Mouse (Mus musculus) embryonic stem cell, embryonic (primary cell): ENCODE results near the gene Larp4b.

Experiments used
- CTCF ChIA-PET, 4 experiments: fragments of 300-600 bp in 2 of 4; fragments of 350-600 bp in 2 of 4; sonication (Branson Sonifier 250); formaldehyde crosslinking; loops; one replicate each; lab custom pipeline; 2022; ENCODE audit warnings: inconsistent platforms in 2 of 4; lab: Charles Lee
- POLR2A ChIA-PET, 4 experiments: fragments of 300-600 bp in 2 of 4; fragments of 350-600 bp in 2 of 4; sonication (Branson Sonifier 250); formaldehyde crosslinking; loops; one replicate each; lab custom pipeline; 2022; ENCODE audit warnings: antibody characterized with exemption in 4 of 4, inconsistent platforms in 1 of 4; lab: Charles Lee

Gene Larp4b

GRCm38 (mm10) chr13:9106992-9107858 lies 13.5 kb downstream of the Larp4b start:
- POLR2A ChIA-PET: interaction anchor here in 3 of 4 experiments (0.6 to 3.2 kb wide), 12 partner anchors 10 to 650 kb away, joined by 3 to 14 read pairs (median 4); partner anchors contain the start of genes Gtpbp4 (in 1 of the 3) and Larp4b (in 1 of the 3)
- CTCF ChIA-PET: no interaction called here

GRCm38 (mm10) chr13:9113735-9114134 lies 20.1 kb downstream of the Larp4b start:
- POLR2A ChIA-PET: interaction anchor here in 1 of 4 experiments (1.4 to 1.8 kb wide), 2 partner anchors 21 to 228 kb away, joined by 3 to 4 read pairs; partner anchors contain the start of gene Larp4b
- CTCF ChIA-PET: no interaction called here

- ChIA-PET POLR2A (interaction anchor here in 3 of 4 experiments (0.6 to 1.6 kb wide), 20 partner anchors 8 to 236 kb away, joined by 3 to 7 read pairs (median 3); partner anchors contain the start of genes Idi1 (in 2 of the 3) and Gtpbp4 (in 1 of the 3)), CTCF (interaction anchor here in 2 of 4 experiments (0.6 to 0.7 kb wide), 2 partner anchors 17 to 34 kb away, joined by 3 read pairs; no protein-coding TSS in a partner anchor)
Measured at GRCm38 (mm10) chr13:9120835-9121542, 27.3 kb downstream of the Larp4b start.

- POLR2A ChIA-PET: interaction anchor here in 3 of 4 experiments (0.6 to 1.6 kb wide), 19 partner anchors 10 to 252 kb away, joined by 3 to 7 read pairs (median 3); partner anchors contain the start of genes Idi1 (in 2 of the 3) and Gtpbp4 (in 1 of the 3)
- CTCF ChIA-PET: interaction anchor here in 2 of 4 experiments (0.7 to 1.2 kb wide), 2 partner anchors 18 to 251 kb away, joined by 3 read pairs; partner anchors contain the start of gene Wdr37 (in 1 of the 2)
Measured at GRCm38 (mm10) chr13:9122045-9122444, 28.4 kb downstream of the Larp4b start.

GRCm38 (mm10) chr13:9125193-9125592 lies 31.5 kb downstream of the Larp4b start:
- POLR2A ChIA-PET: interaction anchor here in 1 of 4 experiments (0.7 kb wide), 1 partner anchor 114 kb away, joined by 3 read pairs; no protein-coding TSS in a partner anchor

GRCm38 (mm10) chr13:9127715-9128114 lies 34.0 kb downstream of the Larp4b start:
- POLR2A ChIA-PET: interaction anchor here in 3 of 4 experiments (0.7 to 3.2 kb wide), 5 partner anchors 10 to 132 kb away, joined by 3 to 10 read pairs (median 3); no protein-coding TSS in a partner anchor
- CTCF ChIA-PET: interaction anchor here in 1 of 4 experiments (1.0 kb wide), 1 partner anchor 9 kb away, joined by 3 read pairs; no protein-coding TSS in a partner anchor

More at GRCm38 (mm10) chr13:9125193-9125592, 31.5 kb downstream of the Larp4b start:
- CTCF ChIA-PET: interaction anchor here in 1 of 4 experiments (0.5 kb wide), 1 partner anchor 47 kb away, joined by 3 read pairs; no protein-coding TSS in a partner anchor

GRCm38 (mm10) chr13:9128707-9129314 lies 35.1 kb downstream of the Larp4b start:
- POLR2A ChIA-PET: interaction anchor here in 2 of 4 experiments (1.2 to 3.2 kb wide), 5 partner anchors 9 to 47 kb away, joined by 3 to 10 read pairs (median 4); no protein-coding TSS in a partner anchor

GRCm38 (mm10) chr13:9134421-9134820 lies 40.7 kb downstream of the Larp4b start:
- ChIA-PET CTCF (interaction anchor here in 1 of 4 experiments (0.7 kb wide), 1 partner anchor 29 kb away, joined by 5 read pairs; no protein-coding TSS in a partner anchor), POLR2A (interaction anchor here in 1 of 4 experiments (1.1 to 1.3 kb wide), 2 partner anchors 11 to 13 kb away, joined by 3 read pairs; no protein-coding TSS in a partner anchor)

More at GRCm38 (mm10) chr13:9128707-9129314, 35.1 kb downstream of the Larp4b start:
- CTCF ChIA-PET: no interaction called here

GRCm38 (mm10) chr13:9136088-9136487 lies 42.4 kb downstream of the Larp4b start:
- CTCF ChIA-PET: interaction anchor here in 1 of 4 experiments (0.7 to 1.4 kb wide), 3 partner anchors 9 to 265 kb away, joined by 3 read pairs; partner anchors contain the start of gene Wdr37
- POLR2A ChIA-PET: interaction anchor here in 3 of 4 experiments (0.7 to 2.3 kb wide), 12 partner anchors 11 to 43 kb away, joined by 3 to 5 read pairs (median 3); no protein-coding TSS in a partner anchor

GRCm38 (mm10) chr13:9136733-9137132 lies 43.1 kb downstream of the Larp4b start:
- POLR2A ChIA-PET: interaction anchor here in 3 of 4 experiments (0.6 to 2.3 kb wide), 11 partner anchors 10 to 331 kb away, joined by 3 to 5 read pairs (median 3); no protein-coding TSS in a partner anchor
- CTCF ChIA-PET: interaction anchor here in 1 of 4 experiments (0.7 to 1.4 kb wide), 3 partner anchors 10 to 265 kb away, joined by 3 read pairs; partner anchors contain the start of gene Wdr37

GRCm38 (mm10) chr13:9139466-9139991 lies 45.8 kb downstream of the Larp4b start:
- ChIA-PET POLR2A (interaction anchor here in 3 of 4 experiments (0.6 to 3.2 kb wide), 14 partner anchors 9 to 460 kb away, joined by 3 to 8 read pairs (median 3); partner anchors contain the start of gene Gtpbp4 (in 1 of the 3)), CTCF (interaction anchor here in 2 of 4 experiments (0.6 to 1.0 kb wide), 2 partner anchors 18 to 139 kb away, joined by 3 read pairs; no protein-coding TSS in a partner anchor)

- ChIA-PET POLR2A (interaction anchor here in 3 of 4 experiments (1.1 to 3.2 kb wide), 8 partner anchors 8 to 145 kb away, joined by 3 to 8 read pairs (median 3); partner anchors contain the start of gene Gtpbp4 (in 1 of the 3)), CTCF (interaction anchor here in 2 of 4 experiments (0.6 to 1.0 kb wide), 2 partner anchors 18 to 138 kb away, joined by 3 read pairs; no protein-coding TSS in a partner anchor)
Measured at GRCm38 (mm10) chr13:9140204-9140603, 46.5 kb downstream of the Larp4b start.

- ChIA-PET POLR2A (interaction anchor here in 2 of 4 experiments (0.7 to 3.2 kb wide), 20 partner anchors 9 to 257 kb away, joined by 3 to 12 read pairs (median 5); partner anchors contain the start of genes Idi1 (in 1 of the 2) and Larp4b (in 1 of the 2)), CTCF (no interaction called here)
Measured at GRCm38 (mm10) chr13:9142371-9142770, 48.7 kb downstream of the Larp4b start.

- CTCF ChIA-PET: interaction anchor here in 2 of 4 experiments (0.8 to 1.0 kb wide), 2 partner anchors 12 to 51 kb away, joined by 3 read pairs; no protein-coding TSS in a partner anchor
Measured at GRCm38 (mm10) chr13:9148830-9149229, 55.1 kb downstream of the Larp4b start.

GRCm38 (mm10) chr13:9149473-9150217 lies 56.0 kb downstream of the Larp4b start:
- POLR2A ChIA-PET: interaction anchor here in 2 of 4 experiments (1.0 to 6.8 kb wide), 7 partner anchors 11 to 57 kb away, joined by 3 to 30 read pairs (median 4); no protein-coding TSS in a partner anchor
- CTCF ChIA-PET: interaction anchor here in 2 of 4 experiments (0.6 to 1.0 kb wide), 3 partner anchors 13 to 50 kb away, joined by 3 to 7 read pairs (median 3); no protein-coding TSS in a partner anchor

More at GRCm38 (mm10) chr13:9148830-9149229, 55.1 kb downstream of the Larp4b start:
- POLR2A ChIA-PET: interaction anchor here in 2 of 4 experiments (0.6 to 6.8 kb wide), 8 partner anchors 9 to 1240 kb away, joined by 3 to 30 read pairs (median 4); no protein-coding TSS in a partner anchor
